Mouse (Mus musculus): ENCODE data around the gene Lrig2. TPM values are rescaled to one million over a fixed set of nuclear protein-coding genes. Genes with fewer than 3 reads are reported as not detected.

Gene Lrig2
- total RNA-seq, 2 experiments from 2014 or later = 29.3 to 31.6 TPM

GRCm38 (mm10) chr3:104353884-104354283, 157.8 kb downstream of the Lrig2 start:
- no peak overlapping the region for H3K27ac ChIP-seq
- no peak for TF ChIP-seq CTCF (IDR thresholded peaks at IDR 0.05)
- H3K4me3 ChIP-seq = no peak overlapping the region
- no peak for DNase-seq (ENCODE audit: extremely low spot score in 1 of 2, low spot score in 2 of 2)
- intact Hi-C loops (cut with DNase I) = no loop called here

DNA sequence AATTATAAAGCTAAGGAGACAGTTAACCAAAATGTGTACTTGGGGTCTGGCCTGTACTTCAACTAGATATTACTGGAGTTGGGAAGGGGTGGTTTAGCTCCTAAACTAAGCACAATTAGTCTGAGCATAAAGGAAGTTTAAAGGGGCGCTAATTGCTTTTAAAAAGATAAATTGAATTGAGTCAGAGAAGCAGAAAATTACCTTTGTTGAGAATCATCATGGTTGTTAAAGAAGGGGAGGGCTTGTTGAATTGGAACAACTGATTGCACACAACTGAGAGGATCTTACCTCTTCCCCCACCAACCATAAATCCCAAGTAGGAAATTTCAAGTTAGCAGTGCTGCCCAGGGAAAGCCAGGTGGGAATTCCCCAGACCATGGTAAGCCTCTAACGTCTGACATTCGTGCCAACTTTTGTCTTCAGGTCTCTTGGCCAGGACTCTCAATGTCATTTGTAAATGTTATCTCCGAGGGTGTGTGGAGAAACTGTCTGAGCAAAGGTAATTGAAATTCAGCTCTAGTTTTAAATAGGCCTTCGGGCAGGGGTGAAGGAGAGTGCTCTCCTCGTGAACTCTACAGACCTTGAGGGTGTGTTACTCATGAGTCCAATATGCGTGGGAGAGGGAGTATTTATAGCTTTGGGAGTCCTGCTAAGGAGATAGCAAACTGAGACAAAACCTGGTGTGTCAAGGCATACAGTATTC, 159.2 kb downstream of the Lrig2 start:
- intact Hi-C loops (cut with DNase I) = no loop called here
- Histone ChIP-seq H3K4me3 (no peak overlapping the region), H3K27ac (no peak overlapping the region)
- TF ChIP-seq CTCF (IDR thresholded peaks at IDR 0.05) = no peak
- DNase-seq (ENCODE audit: extremely low spot score in 1 of 2, low spot score in 2 of 2) = no peak

DNA sequence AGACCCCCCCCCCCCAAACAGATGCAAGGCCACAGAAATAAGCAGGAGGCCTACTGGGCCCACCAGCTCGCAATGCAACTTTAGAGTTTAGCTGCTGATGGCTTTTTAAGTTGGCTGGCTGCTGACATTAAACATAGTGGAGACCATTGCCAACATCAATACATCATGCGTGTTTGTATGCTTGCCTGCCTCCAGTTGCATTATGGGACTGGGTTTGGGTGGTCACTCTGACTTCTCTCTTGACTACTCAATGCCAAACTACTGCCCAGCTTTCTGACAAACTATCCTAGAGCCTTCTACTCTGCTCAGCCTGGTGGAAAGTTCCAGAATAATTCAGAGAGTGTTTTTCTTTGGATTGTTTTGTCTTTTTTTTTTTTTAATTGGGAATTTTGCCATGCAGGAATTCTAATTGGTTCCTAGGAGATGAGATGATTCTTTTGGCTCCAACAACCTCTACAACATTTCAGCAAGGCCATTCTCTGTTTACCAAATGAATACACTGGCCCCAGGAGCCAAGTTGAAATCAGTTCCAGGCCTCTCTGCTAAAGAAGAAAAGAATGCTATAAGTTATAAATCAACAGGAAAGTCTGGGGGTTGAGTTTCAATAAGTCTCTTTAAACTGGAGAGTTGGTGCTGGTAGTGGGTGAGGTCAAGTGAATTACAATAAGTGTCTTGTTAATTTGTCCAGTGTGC, 161.3 kb downstream of the Lrig2 start:
- intact Hi-C loops (cut with DNase I) = no loop called here
- Histone ChIP-seq H3K4me3 (no peak overlapping the region), H3K27ac (no peak overlapping the region)
- no peak for TF ChIP-seq CTCF (IDR thresholded peaks at IDR 0.05)
- no peak for DNase-seq (ENCODE audit: extremely low spot score in 1 of 2, low spot score in 2 of 2)

DNA sequence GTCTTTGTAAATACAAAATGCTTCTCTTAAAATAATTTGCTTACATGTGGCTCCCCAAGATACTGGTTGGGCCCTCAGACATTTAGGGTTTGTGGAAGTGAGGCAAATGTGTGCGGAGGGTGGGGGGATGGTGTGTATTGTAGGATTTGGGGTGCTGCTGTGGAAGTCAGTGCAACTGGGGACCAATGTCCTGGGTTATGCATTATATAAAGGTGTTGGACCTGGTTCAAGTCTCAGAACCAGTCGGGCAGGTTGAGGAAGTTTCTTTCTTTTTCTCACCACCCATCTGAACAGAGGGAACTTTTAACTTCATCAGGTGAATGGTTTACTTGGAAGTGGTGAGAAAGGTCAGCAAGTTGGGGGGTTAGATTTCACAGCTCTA, 161.9 kb downstream of the Lrig2 start:
- intact Hi-C loops (cut with DNase I) = no loop called here

GRCm38 (mm10) chr3:104349203-104349846, 162.4 kb downstream of the Lrig2 start:
- DNase-seq (ENCODE audit: extremely low spot score in 1 of 2, low spot score in 2 of 2) = peak; percentile 35 to 37
- peak overlapping the region; percentile 6; the same call in 1 of the 2 replicates for H3K27ac ChIP-seq
- TF ChIP-seq CTCF (IDR thresholded peaks at IDR 0.05) = no peak
- intact Hi-C loops (cut with DNase I) = no loop called here
- H3K4me3 ChIP-seq = no peak overlapping the region

More for the DNA sequence above, 161.9 kb downstream of the Lrig2 start:
- Histone ChIP-seq H3K27ac (peak overlapping the region; percentile 6; the same call in 1 of the 2 replicates), H3K4me3 (no peak overlapping the region)
- DNase-seq (ENCODE audit: extremely low spot score in 1 of 2, low spot score in 2 of 2) = no peak
- TF ChIP-seq CTCF (IDR thresholded peaks at IDR 0.05) = no peak

Other genes starting within 250 kb of the Lrig2 start
- gene Slc16a1, start 126.8 kb upstream of the Lrig2 start, total RNA-seq (2021) = 10 to 100 TPM; 16.7 to 17.9 TPM

Data from left cerebral cortex, adult 2 months (tissue).